Mouse (Mus musculus) embryo, embryonic 10 days (tissue): ENCODE results near the gene Slc1a3.

Experiments
- DNase-seq: peaks from one replicate; pipeline ENCODE4 v3.0.0-alpha.2; 2015; ENCODE audit warnings: low spot score

The Slc1a3 gene

GRCm38 (mm10) chr15:8710146-8711006 is at the start of gene Slc1a3:
Gene Slc1a3, minus strand, starts transcription at chr15:8710764.
- peak; percentile 73 for DNase-seq

- DNase-seq, result no peak
These were observed 48.5 kb upstream of the Slc1a3 start for GRCm38 (mm10) chr15:8759026-8759425.

- DNase-seq, result no peak
These were observed 45.9 kb upstream of the Slc1a3 start for GRCm38 (mm10) chr15:8756441-8756840.

- no peak for DNase-seq
These were observed 39.2 kb upstream of the Slc1a3 start for GRCm38 (mm10) chr15:8749762-8750161.

- no peak for DNase-seq
These were observed 38.2 kb upstream of the Slc1a3 start for GRCm38 (mm10) chr15:8748771-8749170.

GRCm38 (mm10) chr15:8741593-8741992 is 31.0 kb upstream of the Slc1a3 start:
- no peak for DNase-seq

- DNase-seq, result no peak
These were observed 30.2 kb upstream of the Slc1a3 start for GRCm38 (mm10) chr15:8740724-8741123.

GRCm38 (mm10) chr15:8738156-8738555 is 27.6 kb upstream of the Slc1a3 start:
- no peak for DNase-seq

- no peak for DNase-seq
These were observed 23.8 kb upstream of the Slc1a3 start for GRCm38 (mm10) chr15:8734363-8734739.

GRCm38 (mm10) chr15:8733669-8734362 is 23.3 kb upstream of the Slc1a3 start:
- peak; percentile 41 for DNase-seq

GRCm38 (mm10) chr15:8728861-8729260 is 18.3 kb upstream of the Slc1a3 start:
- no peak for DNase-seq

GRCm38 (mm10) chr15:8722386-8723100 is 12.0 kb upstream of the Slc1a3 start:
- no peak for DNase-seq

- no peak for DNase-seq
These were observed 11.2 kb upstream of the Slc1a3 start for GRCm38 (mm10) chr15:8721746-8722145.

- DNase-seq, result no peak
These were observed 10.4 kb upstream of the Slc1a3 start for GRCm38 (mm10) chr15:8721005-8721404.

- DNase-seq, result no peak
These were observed 7.9 kb upstream of the Slc1a3 start for GRCm38 (mm10) chr15:8718496-8718895.

- no peak for DNase-seq
These were observed 6.5 kb upstream of the Slc1a3 start for GRCm38 (mm10) chr15:8717021-8717571.

GRCm38 (mm10) chr15:8716330-8716964 is 5.9 kb upstream of the Slc1a3 start:
- DNase-seq, result no peak

- DNase-seq, result no peak
These were observed 5.1 kb upstream of the Slc1a3 start for GRCm38 (mm10) chr15:8715666-8716065.

GRCm38 (mm10) chr15:8712433-8712984 is 1.9 kb upstream of the Slc1a3 start:
- no peak for DNase-seq

- DNase-seq, result no peak
These were observed 1.2 kb upstream of the Slc1a3 start for GRCm38 (mm10) chr15:8711630-8712310.

- DNase-seq, result peak; percentile 76
These were observed 986 bp downstream of the Slc1a3 start for GRCm38 (mm10) chr15:8709578-8709977.
